Mouse (Mus musculus) bone marrow, adult 2 months (tissue): ENCODE results near the gene Sema3e. TPM values are rescaled to one million over a fixed set of nuclear protein-coding genes. Genes with fewer than 3 reads are reported as not detected.

Experiments
- H3K27ac ChIP-seq: fragments of 200-500 bp; 2 replicates; pipeline ENCODE4 v1.5.1; 2012; ENCODE audit warnings: low read depth, mild to moderate bottlenecking, control low read depth, inconsistent platforms, low read length; ENCODE audit not compliant: control insufficient read depth, poor library complexity, insufficient read depth
- H3K4me1 ChIP-seq: fragments of 200-500 bp; 2 replicates; pipeline ENCODE4 v1.6.1; 2011; ENCODE audit warnings: low read length; ENCODE audit not compliant: control insufficient read depth, insufficient read depth
- H3K4me3 ChIP-seq: fragments of 200-500 bp; replicated peaks from 2 replicates; pipeline ENCODE3; 2011; ENCODE audit warnings: mild to moderate bottlenecking, low read depth, low read length, control low read depth; ENCODE audit not compliant: control insufficient read depth
- CTCF ChIP-seq: fragments of 200-500 bp; IDR thresholded peaks from 2 replicates; pipeline ENCODE4 v1.5.1; 2011; ENCODE audit warnings: low read length, control low read depth; ENCODE audit not compliant: control insufficient read depth, insufficient read depth
- POLR2A ChIP-seq: fragments of 200-500 bp; IDR thresholded peaks from 2 replicates; pipeline ENCODE4 v1.6.1; 2011; ENCODE audit warnings: low read depth, mild to moderate bottlenecking, control low read depth, low read length, borderline replicate concordance; ENCODE audit not compliant: control insufficient read depth
- WGBS: fragments of 180-500 bp; shearing (Covaris S2); methylation state at CpG from one replicate; pipeline ENCODE4 v1.1.7; 2018; 5-methylcytosine and 5-hydroxymethylcytosine counted together
- polyA plus RNA-seq: library from polyadenylated mRNA; stranded (reverse); fragments of >200 nt; gene quantifications from 2 replicates; pipeline ENCODE4 v1.2.4, GENCODE M21; 2011; ENCODE audit warnings: low replicate concordance; ENCODE audit not compliant: missing spikeins, insufficient read depth, insufficient read length

Sema3e gene
- polyA plus RNA-seq, 1 experiment: not detected

GRCm38 (mm10) chr5:14162579-14162978, 137.5 kb downstream of the Sema3e start:
- WGBS: 73% methylated on average over 5 of the region's 5 CpGs
- H3K4me3 ChIP-seq: no peak overlapping the region
- H3K27ac ChIP-seq: no peak overlapping the region
- no peaks in the 10 kb centered on the region for H3K4me1 ChIP-seq
- TF ChIP-seq CTCF: no peak
- no peak for TF ChIP-seq POLR2A

DNA sequence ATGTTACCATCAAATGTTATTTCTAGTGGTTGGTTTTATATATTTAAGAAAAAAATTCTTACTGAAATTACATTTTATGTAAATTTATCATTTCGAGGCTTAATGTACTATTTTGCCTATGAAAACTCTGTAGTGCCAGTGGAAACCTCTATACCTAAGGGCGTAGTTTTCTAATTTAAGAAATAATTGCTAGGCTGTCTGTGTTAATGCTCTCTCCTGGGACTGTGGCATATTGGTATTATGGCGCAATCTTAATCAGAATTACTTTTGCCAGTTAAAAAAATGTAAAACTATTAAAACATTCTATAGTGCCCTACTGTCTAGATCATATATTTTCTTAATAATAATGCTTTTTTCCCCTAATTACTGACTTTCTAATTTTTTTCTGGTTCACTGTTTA, 138.2 kb downstream of the Sema3e start:
- no peak for TF ChIP-seq POLR2A
- TF ChIP-seq CTCF: no peak
- WGBS: 75% methylated on average over 3 of the region's 3 CpGs
- H3K27ac ChIP-seq: no peak overlapping the region
- no peaks in the 10 kb centered on the region for H3K4me1 ChIP-seq
- H3K4me3 ChIP-seq: no peak overlapping the region

- Histone ChIP-seq H3K27ac (no peak overlapping the region), H3K4me3 (no peak overlapping the region), H3K4me1 (no peaks in the 10 kb centered on the region)
- 58% methylated on average over 3 of the region's 3 CpGs for WGBS
- TF ChIP-seq POLR2A (no peak), CTCF (no peak)
These were observed 142.7 kb downstream of the Sema3e start for GRCm38 (mm10) chr5:14167776-14168175.

GRCm38 (mm10) chr5:14173355-14174183, 148.5 kb downstream of the Sema3e start:
- Histone ChIP-seq H3K4me3 (no peak overlapping the region), H3K4me1 (no peaks in the 10 kb centered on the region), H3K27ac (no peak overlapping the region)
- 84% methylated on average over 10 of the region's 10 CpGs for WGBS
- TF ChIP-seq CTCF (no peak), POLR2A (no peak)

DNA sequence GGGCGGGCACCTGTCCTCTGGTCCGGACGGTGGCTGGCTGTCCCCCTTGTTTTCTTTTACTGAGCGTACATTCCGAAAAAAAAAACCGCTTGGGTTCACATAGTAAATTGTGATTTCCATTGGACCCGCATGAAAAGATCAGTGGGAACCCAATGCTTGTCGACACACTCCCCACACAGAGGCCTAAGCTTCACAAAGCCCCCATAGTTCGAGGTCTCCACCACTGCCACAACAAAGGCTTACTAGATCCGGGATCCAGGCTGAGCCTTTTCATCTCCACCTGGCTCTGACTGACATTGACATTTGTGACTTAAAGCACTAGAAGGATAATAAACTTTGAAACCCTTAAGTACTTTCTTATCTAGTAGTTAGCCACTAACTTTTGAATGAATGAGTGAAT, 155.5 kb downstream of the Sema3e start:
- no peak overlapping the region for H3K4me3 ChIP-seq
- no peaks in the 10 kb centered on the region for H3K4me1 ChIP-seq
- no peak for TF ChIP-seq POLR2A
- no peak for TF ChIP-seq CTCF
- H3K27ac ChIP-seq: no peak overlapping the region
- 84% methylated on average over 10 of the region's 10 CpGs for WGBS

GRCm38 (mm10) chr5:14182156-14182555, 157.1 kb downstream of the Sema3e start:
- Histone ChIP-seq H3K27ac (no peak overlapping the region), H3K4me1 (no peaks in the 10 kb centered on the region), H3K4me3 (no peak overlapping the region)
- no peak for TF ChIP-seq CTCF
- no peak for TF ChIP-seq POLR2A
- 79% methylated on average over 11 of the region's 11 CpGs for WGBS

DNA sequence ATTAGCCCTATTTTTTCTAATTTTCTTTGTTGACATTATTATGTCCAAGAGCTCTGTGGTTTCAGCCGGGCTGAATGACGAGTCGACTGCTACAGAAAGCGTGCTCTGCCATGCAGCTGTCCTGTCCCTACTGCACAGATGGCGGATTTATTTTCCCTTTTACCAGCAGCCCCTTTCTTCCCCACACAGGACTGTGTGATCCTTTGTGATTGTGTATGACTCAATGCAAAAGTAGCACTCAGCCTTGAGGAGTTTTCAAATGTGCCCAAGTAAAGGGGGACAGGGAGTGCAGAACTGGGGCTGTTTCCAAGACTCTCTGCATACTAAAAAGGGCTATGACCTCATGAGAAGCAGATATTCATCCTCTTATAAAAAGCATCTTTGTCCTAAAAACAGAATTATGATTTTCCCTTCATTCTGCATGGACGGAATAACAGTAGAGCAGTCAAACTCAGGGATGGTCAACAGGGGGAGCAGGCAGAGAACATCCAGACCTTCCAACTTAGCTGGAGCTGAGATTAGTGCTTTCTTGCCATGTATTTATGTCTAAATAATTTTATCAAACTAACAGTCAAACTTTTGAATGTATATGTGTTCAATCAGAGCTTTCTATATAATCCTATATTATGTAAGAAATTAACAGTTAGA, 170.2 kb downstream of the Sema3e start:
- no peaks in the 10 kb centered on the region for H3K4me1 ChIP-seq
- no peak overlapping the region for H3K27ac ChIP-seq
- WGBS: 69% methylated on average over 6 of the region's 6 CpGs
- no peak overlapping the region for H3K4me3 ChIP-seq
- TF ChIP-seq CTCF: no peak
- TF ChIP-seq POLR2A: no peak

- WGBS: 70% methylated on average over 3 of the region's 3 CpGs
- Histone ChIP-seq H3K4me3 (no peak overlapping the region), H3K4me1 (no peaks in the 10 kb centered on the region), H3K27ac (no peak overlapping the region)
- TF ChIP-seq CTCF (no peak), POLR2A (no peak)
These were observed 173.4 kb downstream of the Sema3e start for GRCm38 (mm10) chr5:14198344-14199040.
